In genomic region chr2:27087581-27087980, GRCm38 (mm10) we compare ENCODE assay signal across 22 mouse cellular contexts. TPM values are rescaled to one million over a fixed set of nuclear protein-coding genes. Genes with fewer than 3 reads are reported as not detected.
DNase-seq lines count a peak whose midpoint lies in the region; ATAC-seq and TF ChIP-seq lines count a peak whose summit lies in the region.
"Had no signal": no experiment of that assay in that cellular context is flagged by ENCODE, and none has a peak within 500 bp of the region (broad histone marks: within the 10 kb centered on the region; RNA-seq: fewer than 3 reads in every experiment).

No protein-coding gene starts in this region.

- no peaks in the 10 kb centered on the region for H3K9me3 ChIP-seq in heart, embryonic 16.5 days (replicated peaks; ENCODE audit: control insufficient read depth, low read length)
- no peaks in the 10 kb centered on the region for H3K9me3 ChIP-seq in lung, embryonic 14.5 days (ENCODE audit: low read depth, low read length)
- H3K9me3 ChIP-seq in limb, embryonic 12.5 days: no peaks in the 10 kb centered on the region
- H3K9me3 ChIP-seq: embryonic facial prominence, embryonic 13.5 days; G1E; neural tube, embryonic 12.5 days had no signal

- H3K9ac ChIP-seq in heart, embryonic 16.5 days (ENCODE audit: low read length): no peak overlapping the region
- no peak overlapping the region for H3K9ac ChIP-seq in lung, embryonic 14.5 days
- H3K9ac ChIP-seq in limb, embryonic 12.5 days (replicated peaks): no peak overlapping the region
- H3K9ac ChIP-seq: embryonic facial prominence, embryonic 13.5 days; neural tube, embryonic 12.5 days had no signal

- ATAC-seq in heart, embryonic 16.5 days (replicated peaks; ENCODE audit: extremely low read depth, insufficient read depth, low FRiP score): no peak
- ATAC-seq in lung, embryonic 14.5 days (ENCODE audit: insufficient read depth): no peak
- no peak for ATAC-seq in limb, embryonic 12.5 days (ENCODE audit: insufficient number of reproducible peaks, insufficient read depth, low FRiP score, low TSS enrichment, low read depth)
- ATAC-seq: CD4-positive, CD25-positive, alpha-beta regulatory T cell, adult 4 months; forebrain, embryonic 16.5 days had no signal

- TF ChIP-seq CTCF in gastrocnemius, adult 2 months (IDR thresholded peaks at IDR 0.05): no peak
- TF ChIP-seq CTCF in lung, embryonic 14.5 days (IDR thresholded peaks at IDR 0.05; ENCODE audit: low read depth): no peak

- intact Hi-C loops in gastrocnemius, adult 2 months (cut with DNase I): loop anchor here (5.0 kb wide), 1 partner anchor 120 kb away; no protein-coding TSS in a partner anchor

- H3K4me2 ChIP-seq in heart, embryonic 16.5 days (ENCODE audit: low read depth, low read length): no peak overlapping the region
- no peak overlapping the region for H3K4me2 ChIP-seq in lung, embryonic 14.5 days
- H3K4me2 ChIP-seq in limb, embryonic 12.5 days: no peak overlapping the region
- H3K4me2 ChIP-seq: embryonic facial prominence, embryonic 13.5 days; midbrain, embryonic 11.5 days; neural tube, embryonic 12.5 days had no signal

- WGBS in heart, embryonic 16.5 days: 72% methylated on average over 5 of the region's 5 CpGs
- 78% methylated on average over 5 of the region's 5 CpGs for WGBS in lung, embryonic 14.5 days
- 85% methylated on average over 5 of the region's 5 CpGs for WGBS in limb, embryonic 12.5 days

- DNase-seq in gastrocnemius, adult 2 months: no peak
- DNase-seq in gastrocnemius, postnatal 10 days: no peak
- DNase-seq in heart, adult 18-20 months: no peak
- DNase-seq in lung, embryonic 14.5 days: no peak
- no peak for DNase-seq in lung, adult 18-20 months
- no peak for DNase-seq in ovary, postnatal 36 days (ENCODE audit: low spot score)
- DNase-seq: cerebellum, adult 9-10 months; layer of hippocampus, adult 9-11 months; thymus, postnatal 4 days had no signal

- peaks cover 2% of the 10 kb centered on the region; the same call in 1 of the 2 replicates for H3K27me3 ChIP-seq in heart, embryonic 16.5 days (ENCODE audit: control insufficient read depth, insufficient read depth, low read length)
- H3K27me3 ChIP-seq in lung, embryonic 14.5 days (ENCODE audit: insufficient read depth, low read length): no peaks in the 10 kb centered on the region
- H3K27me3 ChIP-seq in limb, embryonic 12.5 days: no peaks in the 10 kb centered on the region
- H3K27me3 ChIP-seq: embryonic facial prominence, embryonic 13.5 days; neural tube, embryonic 12.5 days had no signal

- H3K36me3 ChIP-seq in heart, embryonic 16.5 days (ENCODE audit: control insufficient read depth, insufficient read depth): no peaks in the 10 kb centered on the region
- H3K36me3 ChIP-seq in lung, embryonic 14.5 days (ENCODE audit: insufficient read depth): no peaks in the 10 kb centered on the region
- peaks cover 7% of the 10 kb centered on the region; the same call in 1 of the 2 replicates for H3K36me3 ChIP-seq in limb, embryonic 12.5 days
- H3K36me3 ChIP-seq: embryonic facial prominence, embryonic 13.5 days; G1E; neural tube, embryonic 12.5 days had no signal

- H3K4me3 ChIP-seq in gastrocnemius, adult 2 months: no peak overlapping the region
- H3K4me3 ChIP-seq in heart, embryonic 16.5 days (ENCODE audit: low read length): no peak overlapping the region
- H3K4me3 ChIP-seq in lung, embryonic 14.5 days (ENCODE audit: low read depth, low read length): no peak overlapping the region
- H3K4me3 ChIP-seq in limb, embryonic 12.5 days (replicated peaks): no peak overlapping the region
- H3K4me3 ChIP-seq: embryonic facial prominence, embryonic 13.5 days; neural tube, embryonic 12.5 days had no signal

- H3K4me1 ChIP-seq in heart, embryonic 16.5 days (ENCODE audit: control insufficient read depth, insufficient read depth, low read length): peaks cover 51% of the 10 kb centered on the region
- peaks cover 38% of the 10 kb centered on the region for H3K4me1 ChIP-seq in lung, embryonic 14.5 days (ENCODE audit: insufficient read depth)
- peaks cover 54% of the 10 kb centered on the region for H3K4me1 ChIP-seq in limb, embryonic 12.5 days (replicated peaks)
- H3K4me1 ChIP-seq: neural tube, embryonic 12.5 days had no signal

- peak overlapping the region; percentile 66 for H3K27ac ChIP-seq in gastrocnemius, adult 2 months
- peak overlapping the region; percentile 66; the same call in 1 of the 2 replicates for H3K27ac ChIP-seq in heart, embryonic 16.5 days (ENCODE audit: low read length)
- peak overlapping the region; percentile 88; the same call in 1 of the 2 replicates for H3K27ac ChIP-seq in lung, embryonic 14.5 days (ENCODE audit: low read depth)
- H3K27ac ChIP-seq in limb, embryonic 12.5 days: 0 out of 2 replicates have a peak overlapping the region, but pooled peaks have one; percentile 5
- H3K27ac ChIP-seq: embryonic facial prominence, embryonic 13.5 days; macrophage; neural tube, embryonic 12.5 days had no signal

RNA-seq across cellular contexts. Expression of gene Adamtsl2, which starts 8.4 kb away (rescaled TPM):
- total RNA-seq in gastrocnemius, adult 2 months (2021): 1 to 10 TPM; 2.9 to 9.8 TPM
- total RNA-seq in gastrocnemius, postnatal 10 days (2021): 1 to 10 TPM; 3.1 to 4.8 TPM
- polyA plus RNA-seq in heart, embryonic 16.5 days (2015; fragmentation: Nextera tagmentation; extraction: Ambion mirVana): 12.4 and 14.8 TPM in 2 replicates
- total RNA-seq in heart, adult 18-20 months (2021): 10 to 100 TPM in 1 of 2 experiments, 1 to 10 TPM in 1; 4.5 to 10.1 TPM
- 19.2 and 21.0 TPM in 2 replicates for polyA plus RNA-seq in lung, embryonic 14.5 days (2014; fragmentation: Nextera tagmentation; extraction: Ambion mirVana)
- 11.8 and 12.3 TPM in 2 replicates for polyA plus RNA-seq in limb, embryonic 12.5 days (2016; fragmentation: Nextera tagmentation; extraction: Ambion mirVana)
- total RNA-seq: monocyte, adult 5-6 weeks had no signal
- polyA plus RNA-seq: G1E, macrophage had no signal

RNA-seq across cellular contexts. Expression of gene Mymk, which starts 15.6 kb away (rescaled TPM):
- total RNA-seq in gastrocnemius, adult 2 months (2021): under 1 TPM in 1 of 2 experiments, not detected in 1; 0.36 TPM
- 10 to 100 TPM; 51.6 to 58.5 TPM for total RNA-seq in gastrocnemius, postnatal 10 days (2021)
- polyA plus RNA-seq in heart, embryonic 16.5 days (2015; fragmentation: Nextera tagmentation; extraction: Ambion mirVana): 0.84 and 1.1 TPM in 2 replicates
- total RNA-seq in heart, adult 18-20 months (2021): not detected
- 0.17 and 0.18 TPM in 2 replicates for polyA plus RNA-seq in lung, embryonic 14.5 days (2014; fragmentation: Nextera tagmentation; extraction: Ambion mirVana)
- 16.9 and 24.6 TPM in 2 replicates for polyA plus RNA-seq in limb, embryonic 12.5 days (2016; fragmentation: Nextera tagmentation; extraction: Ambion mirVana)
- total RNA-seq: heart, postnatal 25 days; hindbrain, postnatal 0 days; monocyte, adult 5-6 weeks had no signal
- polyA plus RNA-seq: CD4-positive, CD25-positive, alpha-beta regulatory T cell, adult 4 months; forebrain, embryonic 16.5 days; G1E; macrophage; midbrain, embryonic 11.5 days had no signal

RNA-seq across cellular contexts. Expression of gene Fam163b, which starts 54.7 kb away (rescaled TPM):
- not detected for total RNA-seq in gastrocnemius, adult 2 months (2021)
- total RNA-seq in gastrocnemius, postnatal 10 days (2021): under 1 TPM; 0.33 to 0.36 TPM
- 0.70 and 0.91 TPM in 2 replicates for polyA plus RNA-seq in heart, embryonic 16.5 days (2015; fragmentation: Nextera tagmentation; extraction: Ambion mirVana)
- under 1 TPM; 0.37 to 0.39 TPM for total RNA-seq in heart, adult 18-20 months (2021)
- 0.61 and 0.70 TPM in 2 replicates for polyA plus RNA-seq in lung, embryonic 14.5 days (2014; fragmentation: Nextera tagmentation; extraction: Ambion mirVana)
- 0.52 and 0.75 TPM in 2 replicates for polyA plus RNA-seq in limb, embryonic 12.5 days (2016; fragmentation: Nextera tagmentation; extraction: Ambion mirVana)
- total RNA-seq: monocyte, adult 5-6 weeks had no signal
- polyA plus RNA-seq: CD4-positive, CD25-positive, alpha-beta regulatory T cell, adult 4 months; G1E; macrophage; spleen, adult 2 months had no signal

RNA-seq across cellular contexts. Expression of gene Slc2a6, which starts 59.8 kb away (rescaled TPM):
- not detected for total RNA-seq in gastrocnemius, adult 2 months (2021)
- total RNA-seq in gastrocnemius, postnatal 10 days (2021): under 1 TPM; 0.16 to 0.27 TPM
- 0.64 and 0.65 TPM in 2 replicates for polyA plus RNA-seq in heart, embryonic 16.5 days (2015; fragmentation: Nextera tagmentation; extraction: Ambion mirVana)
- total RNA-seq in heart, adult 18-20 months (2021): under 1 TPM; 0.17 to 0.31 TPM
- polyA plus RNA-seq in lung, embryonic 14.5 days (2014; fragmentation: Nextera tagmentation; extraction: Ambion mirVana): 0.28 and 0.35 TPM in 2 replicates
- 1.5 and 1.8 TPM in 2 replicates for polyA plus RNA-seq in limb, embryonic 12.5 days (2016; fragmentation: Nextera tagmentation; extraction: Ambion mirVana)
- polyA plus RNA-seq: G1E had no signal

Comparison
In these comparisons a context has a peak if more than half of its experiments do, and no peak if none do; other contexts are left out.
1. RNA of gene Mymk, which starts 15.6 kb away (total RNA-seq): 51.6 to 58.5 TPM in gastrocnemius, postnatal 10 days; 0.36 TPM in gastrocnemius, adult 2 months and not detected in heart, adult 18-20 months; every median in the first group is over 10 times any median in the second.
2. H3K27ac ChIP-seq: peak in every context shown above with its lines; median percentile 88 in lung, embryonic 14.5 days; 66 in gastrocnemius, adult 2 months; 66 in heart, embryonic 16.5 days; 5 in limb, embryonic 12.5 days.